Mouse (Mus musculus) MEL (cell line): ENCODE data around the gene Ociad1. TPM values are rescaled to one million over a fixed set of nuclear protein-coding genes. Genes with fewer than 3 reads are reported as not detected.
A peak's percentile ranks its signal among the peaks of the same experiment; 100 is the strongest.

Experiments used
- DNase-seq: peaks from one replicate; pipeline ENCODE4 v3.0.0; 2011; ENCODE audit warnings: low read depth, low spot score
- H3K27ac ChIP-seq: 2 replicates; pipeline ENCODE4 v1.5.1; 2012; ENCODE audit warnings: low read depth, mild to moderate bottlenecking, control low read depth, low read length, moderate library complexity; ENCODE audit not compliant: control insufficient read depth
- H3K27me3 ChIP-seq, 2 experiments: fragments of 150-350 bp in 1 of 2; sonication (generic) in 1 of 2; 2 replicates each; pipeline ENCODE4 v1.6.1; 2012; ENCODE audit warnings: low read length in 2 of 2, mild to moderate bottlenecking in 2 of 2, improper control_type of control experiment in 1 of 2, moderate library complexity in 1 of 2; ENCODE audit not compliant: insufficient read depth in 2 of 2, control insufficient read depth in 1 of 2
- H3K36me3 ChIP-seq, 2 experiments: 2 replicates each; pipeline ENCODE4 v1.6.1; 2012 to 2014; ENCODE audit warnings: low read length in 2 of 2, improper control_type of control experiment in 1 of 2, inconsistent platforms in 1 of 2, mild to moderate bottlenecking in 1 of 2; ENCODE audit not compliant: insufficient read depth in 2 of 2, control insufficient read depth in 1 of 2
- H3K4me1 ChIP-seq, 2 experiments: fragments of 150-350 bp in 1 of 2; sonication (generic) in 1 of 2; 2 replicates each; pipeline ENCODE4 v1.6.1; 2012; ENCODE audit warnings: low read length in 2 of 2, improper control_type of control experiment in 1 of 2, mild to moderate bottlenecking in 1 of 2; ENCODE audit not compliant: insufficient read depth in 2 of 2, control insufficient read depth in 1 of 2
- H3K4me3 ChIP-seq, 2 experiments: fragments of 150-350 bp in 1 of 2; sonication (generic) in 1 of 2; 2 replicates each; pipeline ENCODE4 v1.5.1; 2012; ENCODE audit warnings: low read depth in 2 of 2, low read length in 2 of 2, mild to moderate bottlenecking in 2 of 2, moderate library complexity in 2 of 2, control low read depth in 1 of 2, improper control_type of control experiment in 1 of 2; ENCODE audit not compliant: control insufficient read depth in 1 of 2, insufficient read depth in 1 of 2
- H3K79me2 ChIP-seq: 2 replicates; pipeline ENCODE4 v1.6.1; 2012; ENCODE audit warnings: mild to moderate bottlenecking, low read length, moderate library complexity; ENCODE audit not compliant: control insufficient read depth, poor library complexity, insufficient read depth
- H3K9ac ChIP-seq: 2 replicates; pipeline ENCODE4 v1.6.1; 2012; ENCODE audit warnings: low read depth, mild to moderate bottlenecking, control low read depth, low read length, moderate library complexity; ENCODE audit not compliant: control insufficient read depth, poor library complexity, severe bottlenecking
- H3K9me3 ChIP-seq: fragments of 150-350 bp; sonication (generic); replicated peaks from 2 replicates; pipeline ENCODE4 v1.6.1; 2012; ENCODE audit warnings: mild to moderate bottlenecking, low read length, improper control_type of control experiment, moderate library complexity; ENCODE audit not compliant: insufficient read depth
- BHLHE40 ChIP-seq: IDR thresholded peaks from 2 replicates; pipeline ENCODE4 v1.6.1; 2012; ENCODE audit warnings: low read depth, mild to moderate bottlenecking, inconsistent platforms, low read length, improper control_type of control experiment, borderline replicate concordance
- EP300 ChIP-seq, 2 experiments: IDR thresholded peaks; 2 replicates each; pipeline ENCODE4 v1.6.1; 2011; ENCODE audit warnings: improper control_type of control experiment in 2 of 2, low read length in 2 of 2, low read depth in 1 of 2, mild to moderate bottlenecking in 1 of 2
- ETS1 ChIP-seq: IDR thresholded peaks from 2 replicates; pipeline ENCODE4 v1.6.1; 2012; ENCODE audit warnings: low read depth, mild to moderate bottlenecking, inconsistent platforms, low read length, improper control_type of control experiment, moderate library complexity
- GABPA ChIP-seq: IDR thresholded peaks from 2 replicates; pipeline ENCODE4 v1.6.1; 2012; ENCODE audit warnings: low read depth, mild to moderate bottlenecking, inconsistent platforms, low read length, improper control_type of control experiment, moderate library complexity
- GATA1 ChIP-seq: IDR thresholded peaks from 2 replicates; pipeline ENCODE4 v1.6.1; 2011; ENCODE audit warnings: low read depth, low read length, improper control_type of control experiment
- MAFK ChIP-seq: IDR thresholded peaks from 2 replicates; pipeline ENCODE4 v1.6.1; 2011; ENCODE audit warnings: low read depth, mild to moderate bottlenecking, low read length, improper control_type of control experiment, borderline replicate concordance
- MAX ChIP-seq: IDR thresholded peaks from 2 replicates; pipeline ENCODE4 v1.6.1; 2011; ENCODE audit warnings: low read length, improper control_type of control experiment
- MXI1 ChIP-seq: IDR thresholded peaks from 2 replicates; pipeline ENCODE4 v1.6.1; 2011; ENCODE audit warnings: mild to moderate bottlenecking, low read depth, low read length, improper control_type of control experiment
- MYB ChIP-seq: IDR thresholded peaks from 2 replicates; pipeline ENCODE4 v1.6.1; 2011; ENCODE audit warnings: mild to moderate bottlenecking, low read depth, low read length, improper control_type of control experiment
- NELFE ChIP-seq: IDR thresholded peaks from 2 replicates; pipeline ENCODE4 v1.6.1; 2011; ENCODE audit warnings: low read depth, low read length, improper control_type of control experiment
- NRF1 ChIP-seq: IDR thresholded peaks from 2 replicates; pipeline ENCODE4 v1.6.1; 2014; ENCODE audit warnings: low read depth, mild to moderate bottlenecking, inconsistent platforms, low read length, improper control_type of control experiment, moderate library complexity; ENCODE audit not compliant: poor library complexity, insufficient read depth, severe bottlenecking
- POLR2A ChIP-seq, 2 experiments: IDR thresholded peaks; 2 replicates each; pipeline ENCODE4 v1.6.1; 2011 to 2012; ENCODE audit warnings: low read length in 2 of 2, mild to moderate bottlenecking in 2 of 2, control low read depth in 1 of 2, improper control_type of control experiment in 1 of 2, low read depth in 1 of 2, moderate library complexity in 1 of 2; ENCODE audit not compliant: control insufficient read depth in 1 of 2, insufficient read depth in 1 of 2, poor library complexity in 1 of 2
- POLR2AphosphoS2 ChIP-seq: IDR thresholded peaks from 2 replicates; pipeline ENCODE4 v1.6.1; 2011; ENCODE audit warnings: low read length, improper control_type of control experiment
- RAD21 ChIP-seq: IDR thresholded peaks from 2 replicates; pipeline ENCODE4 v1.6.1; 2011; ENCODE audit warnings: mild to moderate bottlenecking, low read depth, low read length, improper control_type of control experiment
- RCOR1 ChIP-seq: IDR thresholded peaks from 2 replicates; pipeline ENCODE4 v1.6.1; 2012; ENCODE audit warnings: low read depth, mild to moderate bottlenecking, inconsistent platforms, low read length, improper control_type of control experiment
- SIN3A ChIP-seq: IDR thresholded peaks from 2 replicates; pipeline ENCODE4 v1.6.1; 2012; ENCODE audit warnings: low read length, improper control_type of control experiment, inconsistent platforms
- SMC3 ChIP-seq: IDR thresholded peaks from 2 replicates; pipeline ENCODE4 v1.6.1; 2011; ENCODE audit warnings: low read depth, low read length, improper control_type of control experiment
- TBP ChIP-seq: IDR thresholded peaks from 2 replicates; pipeline ENCODE4 v1.8.0; 2011; ENCODE audit warnings: low read depth, low read length, improper control_type of control experiment
- USF2 ChIP-seq, 2 experiments: IDR thresholded peaks; 2 replicates each; pipeline ENCODE4 v1.6.1; 2011 to 2012; ENCODE audit warnings: improper control_type of control experiment in 2 of 2, low read length in 2 of 2, borderline replicate concordance in 1 of 2, inconsistent platforms in 1 of 2, low read depth in 1 of 2, mild to moderate bottlenecking in 1 of 2; ENCODE audit not compliant: insufficient read depth in 1 of 2
- ZKSCAN1 ChIP-seq: IDR thresholded peaks from 2 replicates; pipeline ENCODE4 v1.6.1; 2012; ENCODE audit warnings: low read depth, mild to moderate bottlenecking, inconsistent platforms, low read length, improper control_type of control experiment, moderate library complexity
- ZMIZ1 ChIP-seq: IDR thresholded peaks from 2 replicates; pipeline ENCODE4 v1.6.1; 2012; ENCODE audit warnings: low read depth, mild to moderate bottlenecking, inconsistent platforms, low read length, improper control_type of control experiment, moderate library complexity
- polyA plus RNA-seq, 2 experiments: library from polyadenylated mRNA; stranded (reverse) in 1 of 2; unstranded in 1 of 2; fragments of >175 nt in 1 of 2; fragments of >200 nt in 1 of 2; gene quantifications; 2 replicates each; pipeline versions ENCODE4 v1.2.1 to v1.2.4; 2012; ENCODE audit warnings: low replicate concordance in 2 of 2, low read depth in 1 of 2; ENCODE audit not compliant: insufficient read length in 2 of 2, insufficient read depth in 1 of 2, missing spikeins in 1 of 2
- total RNA-seq: library from RNA; depleted of rRNA; stranded (reverse); fragments of 300-350 nt; gene quantifications from 2 replicates; pipeline ENCODE4 v1.2.3, GENCODE M21; 2012

Ociad1 gene
- total and polyA plus RNA-seq, 3 experiments: 110 to 221 TPM; not detected in 1

DNA sequence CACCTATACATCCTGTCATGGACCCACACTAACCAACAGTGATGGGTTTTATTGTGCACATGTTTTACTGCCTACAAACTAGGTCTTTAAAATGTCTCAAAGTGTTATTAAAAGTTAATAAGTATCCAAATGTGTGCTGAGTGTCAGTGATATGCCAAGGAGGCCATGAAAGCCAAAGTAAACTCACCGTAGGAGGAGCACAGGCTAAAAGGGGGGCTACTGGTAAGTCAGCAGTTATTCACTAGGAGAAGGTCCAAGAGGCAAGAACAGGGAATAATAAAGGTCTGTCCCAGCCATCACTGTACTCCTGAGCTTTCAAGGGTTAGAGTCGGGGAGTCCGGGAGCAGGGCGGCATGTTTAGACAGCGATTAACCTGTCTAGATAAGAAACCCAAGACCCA is 43.9 kb downstream of the Ociad1 start:
- H3K79me2 ChIP-seq: peaks cover 3% of the 10 kb centered on the region; the same call in 1 of the 2 replicates
- TF ChIP-seq MXI1 (no peak), ETS1 (no peak), MAX (no peak), RAD21 (no peak), EP300 (IDR thresholded peaks at IDR 0.05; ENCODE audit: low read depth in 1 of 2, low read length in 2 of 2) (no peak), GABPA (no peak), BHLHE40 (no peak), SMC3 (no peak), RCOR1 (no peak), MAFK (no peak), ZKSCAN1 (no peak), NELFE (no peak), ZMIZ1 (no peak), MYB (no peak), POLR2A (IDR thresholded peaks at IDR 0.05; ENCODE audit: control insufficient read depth in 1 of 2, insufficient read depth in 1 of 2, low read depth in 1 of 2, low read length in 2 of 2, poor library complexity in 1 of 2) (no peak), SIN3A (no peak), GATA1 (no peak), POLR2AphosphoS2 (no peak)
- no peaks in the 10 kb centered on the region for H3K36me3 ChIP-seq
- no peak overlapping the region for H3K4me3 ChIP-seq
- peaks cover 0 to 3% of the 10 kb centered on the region in 2 experiments; a peak in 2 of 4 replicates for H3K4me1 ChIP-seq
- H3K27ac ChIP-seq: no peak overlapping the region
- H3K9me3 ChIP-seq: no peaks in the 10 kb centered on the region
- no peak overlapping the region for H3K9ac ChIP-seq
- no peaks in the 10 kb centered on the region for H3K27me3 ChIP-seq
- no peak for DNase-seq

DNA sequence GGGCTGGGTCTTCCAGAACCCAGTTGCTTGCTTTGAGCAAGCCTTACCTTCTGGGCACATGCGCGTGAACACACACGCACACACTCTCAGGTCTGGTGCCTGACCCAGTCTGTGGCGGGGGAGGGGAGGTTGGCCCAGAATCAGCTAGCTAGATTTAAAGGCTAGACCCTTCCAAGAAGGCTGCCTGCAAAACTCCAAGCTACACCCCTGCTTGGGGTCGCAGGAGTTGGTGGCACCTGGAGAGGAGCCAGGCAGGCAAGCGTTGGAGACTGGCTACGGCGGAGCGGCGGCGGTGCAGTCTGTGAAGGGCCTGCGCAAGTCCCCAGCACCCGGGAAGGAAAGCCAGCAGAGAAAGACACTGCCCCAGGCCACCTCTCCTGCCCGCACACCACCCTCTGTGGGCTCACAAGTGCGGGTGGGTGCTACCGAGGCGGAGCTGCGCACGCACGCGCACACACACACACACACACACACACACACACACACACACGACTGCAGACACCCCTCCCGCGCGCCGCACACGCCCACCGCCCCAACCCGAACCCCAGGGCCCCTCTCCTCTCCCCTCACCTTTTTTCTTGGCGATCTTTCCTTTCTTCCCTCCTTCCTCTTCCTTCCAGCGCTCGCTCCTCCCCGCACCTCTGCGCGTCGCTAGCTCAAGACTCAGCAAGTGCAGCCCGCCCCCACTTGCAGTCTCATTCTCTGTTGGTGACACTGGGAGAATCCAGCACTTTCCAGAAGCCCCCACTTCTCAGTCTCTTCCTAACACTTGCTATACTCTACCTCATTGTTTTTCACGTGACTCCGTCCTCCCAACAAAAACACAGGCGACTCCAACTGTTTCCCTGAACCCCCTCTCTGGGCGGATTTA is 45.6 kb downstream of the Ociad1 start:
- peaks cover 3% of the 10 kb centered on the region; the same call in 1 of the 2 replicates for H3K79me2 ChIP-seq
- no peaks in the 10 kb centered on the region for H3K9me3 ChIP-seq
- DNase-seq: peak; percentile 83
- H3K27me3 ChIP-seq: no peaks in the 10 kb centered on the region
- H3K27ac ChIP-seq: no peak overlapping the region
- H3K36me3 ChIP-seq: peaks cover 0 to 4% of the 10 kb centered on the region in 2 experiments; a peak in 1 of 4 replicates
- peak; percentile 59; the same call in 1 of the 2 replicates for TF ChIP-seq NRF1
- 0 out of 2 replicates have a peak, but pooled peaks have one; percentile 16 for TF ChIP-seq TBP
- TF ChIP-seq POLR2A (IDR thresholded peaks at IDR 0.05; ENCODE audit: control insufficient read depth in 1 of 2, insufficient read depth in 1 of 2, low read depth in 1 of 2, low read length in 2 of 2, poor library complexity in 1 of 2): 0 out of 4 replicates have a peak, but pooled peaks of 1 of the 2 experiments have one; percentile 30
- TF ChIP-seq USF2 (IDR thresholded peaks at IDR 0.05; ENCODE audit: borderline replicate concordance in 1 of 2, insufficient read depth in 1 of 2, low read depth in 1 of 2, low read length in 2 of 2): no peak
- H3K4me1 ChIP-seq: peaks cover 3 to 7% of the 10 kb centered on the region in 2 experiments; a peak in 3 of 4 replicates
- H3K9ac ChIP-seq: peak overlapping the region; percentile 76
- H3K4me3 ChIP-seq: peak overlapping the region; percentile 64 to 73
